Mouse (Mus musculus) intestine, postnatal 0 days (tissue): Measurements from ENCODE around the gene Trmt61a. TPM values are rescaled to one million over a fixed set of nuclear protein-coding genes. Genes with fewer than 3 reads are reported as not detected.
"Not testable (repeated sequence)": the region's sequence is repeated elsewhere in the genome, so short reads cannot be mapped to it uniquely, and the experiment has no call there.

Experiments
- ATAC-seq: fragments of 200-750 bp; cut with Nextera tagmentation; 2 replicates; pipeline ENCODE4 v1.8.0; 2017; ENCODE audit warnings: mild to moderate bottlenecking, moderate TSS enrichment, moderate library complexity
- H3K27ac ChIP-seq: fragments of 300-500 bp; sonication (generic); 2 replicates; pipeline ENCODE4 v1.5.1; 2014; ENCODE audit warnings: mild to moderate bottlenecking, low read depth, low read length, moderate library complexity
- H3K27me3 ChIP-seq: fragments of 300-500 bp; sonication (generic); replicated peaks from 2 replicates; pipeline ENCODE4 v1.6.1; 2014; ENCODE audit warnings: low read length, mixed read lengths; ENCODE audit not compliant: control insufficient read depth, insufficient read depth
- H3K36me3 ChIP-seq: fragments of 300-500 bp; sonication (generic); 2 replicates; pipeline ENCODE4 v1.6.1; 2014; ENCODE audit warnings: mild to moderate bottlenecking, moderate library complexity; ENCODE audit not compliant: control insufficient read depth, insufficient read depth
- H3K4me1 ChIP-seq: fragments of 300-500 bp; sonication (generic); replicated peaks from 2 replicates; pipeline ENCODE4 v1.6.1; 2014; ENCODE audit warnings: antibody characterized with exemption, low read length, mixed read lengths; ENCODE audit not compliant: control insufficient read depth, insufficient read depth
- H3K4me2 ChIP-seq: fragments of 300-500 bp; sonication (generic); replicated peaks from 2 replicates; pipeline ENCODE4 v1.6.1; 2014; ENCODE audit warnings: low read depth, mild to moderate bottlenecking, moderate library complexity
- H3K4me3 ChIP-seq: fragments of 300-500 bp; sonication (generic); 2 replicates; pipeline ENCODE4 v1.5.1; 2014; ENCODE audit warnings: low read depth, low read length
- H3K9ac ChIP-seq: fragments of 300-500 bp; sonication (generic); 2 replicates; pipeline ENCODE4 v1.6.1; 2014; ENCODE audit warnings: mild to moderate bottlenecking, low read depth, low read length
- H3K9me3 ChIP-seq: fragments of 300-500 bp; sonication (generic); 2 replicates; pipeline ENCODE4 v1.6.1; 2016; ENCODE audit warnings: mixed run types; ENCODE audit not compliant: control insufficient read depth
- CTCF ChIP-seq: sonication (generic); IDR thresholded peaks from 2 replicates; pipeline ENCODE4 v1.5.1; 2016; ENCODE audit warnings: low read depth, mild to moderate bottlenecking, control low read depth, antibody characterized with exemption, moderate library complexity
- WGBS: fragments of 180-500 bp; shearing (Covaris S2); extraction: QIAGEN DNeasy Blood & Tissue Kit; methylation state at CpG from one replicate; pipeline ENCODE4 v1.1.7; 2014; 5-methylcytosine and 5-hydroxymethylcytosine counted together
- polyA plus RNA-seq: library from polyadenylated mRNA; unstranded; fragments of >200 nt; fragmentation: Nextera tagmentation; extraction: Ambion mirVana; gene quantifications from 2 replicates; pipeline ENCODE4 v1.2.1, GENCODE M21; 2015

Gene Trmt61a
- polyA plus RNA-seq, 1 experiment from 2014 or later = 5.6 TPM

DNA sequence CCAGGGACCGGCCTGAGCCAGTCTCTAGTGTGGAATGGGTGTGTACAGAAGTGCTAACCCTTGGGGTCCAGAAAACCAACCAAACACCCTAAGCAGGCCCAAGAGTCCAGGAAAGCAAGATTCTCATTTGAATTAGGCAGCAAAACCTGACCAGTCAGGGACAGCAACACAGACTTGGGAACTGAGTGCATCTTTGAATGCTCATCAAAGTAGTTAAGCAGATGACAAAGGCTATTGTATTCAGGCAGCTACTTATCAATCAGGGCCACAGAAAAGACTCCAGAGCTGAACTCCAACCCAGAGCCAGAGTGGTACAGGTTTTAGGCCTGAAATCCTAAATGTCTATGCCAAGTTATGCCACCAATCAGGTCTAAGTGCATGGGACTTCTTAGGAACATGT is 17.3 kb upstream of the Trmt61a start:
- H3K9me3 ChIP-seq = no peaks in the 10 kb centered on the region
- no peak overlapping the region for H3K27ac ChIP-seq
- ATAC-seq = no peak
- TF ChIP-seq CTCF = no peak
- no peak overlapping the region for H3K4me2 ChIP-seq
- H3K9ac ChIP-seq = no peak overlapping the region
- no peaks in the 10 kb centered on the region for H3K4me1 ChIP-seq
- H3K27me3 ChIP-seq = no peaks in the 10 kb centered on the region
- H3K36me3 ChIP-seq = peaks cover 38% of the 10 kb centered on the region
- H3K4me3 ChIP-seq = no peak overlapping the region
- WGBS = 88% methylated on average over 1 of the region's 1 CpGs

DNA sequence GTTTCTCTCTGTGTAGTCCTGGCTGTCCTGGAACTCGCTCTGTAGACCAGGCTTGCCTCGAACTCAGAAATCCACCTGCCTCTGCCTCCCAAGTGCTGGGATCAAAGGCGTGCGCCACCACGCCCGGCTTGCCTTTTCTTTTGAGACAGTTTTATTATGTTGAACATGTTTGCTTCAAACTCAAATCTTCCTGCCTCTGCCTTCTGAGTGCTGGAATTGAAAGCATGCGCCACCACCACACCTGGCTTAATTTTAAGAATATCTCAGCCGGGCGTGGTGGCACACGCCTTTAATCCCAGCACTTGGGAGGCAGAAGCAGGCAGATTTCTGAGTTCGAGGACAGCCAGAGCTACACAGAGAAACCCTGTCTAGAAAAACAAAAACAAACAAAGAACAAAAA is 16.4 kb upstream of the Trmt61a start:
- ATAC-seq, H3K4me3 ChIP-seq, H3K4me1 ChIP-seq, H3K9ac ChIP-seq, H3K27ac ChIP-seq, H3K27me3 ChIP-seq, H3K9me3 ChIP-seq, H3K4me2 ChIP-seq: not testable (repeated sequence)
- 98% methylated on average over 11 of the region's 11 CpGs for WGBS
- H3K36me3 ChIP-seq = peaks cover 30% of the 10 kb centered on the region

DNA sequence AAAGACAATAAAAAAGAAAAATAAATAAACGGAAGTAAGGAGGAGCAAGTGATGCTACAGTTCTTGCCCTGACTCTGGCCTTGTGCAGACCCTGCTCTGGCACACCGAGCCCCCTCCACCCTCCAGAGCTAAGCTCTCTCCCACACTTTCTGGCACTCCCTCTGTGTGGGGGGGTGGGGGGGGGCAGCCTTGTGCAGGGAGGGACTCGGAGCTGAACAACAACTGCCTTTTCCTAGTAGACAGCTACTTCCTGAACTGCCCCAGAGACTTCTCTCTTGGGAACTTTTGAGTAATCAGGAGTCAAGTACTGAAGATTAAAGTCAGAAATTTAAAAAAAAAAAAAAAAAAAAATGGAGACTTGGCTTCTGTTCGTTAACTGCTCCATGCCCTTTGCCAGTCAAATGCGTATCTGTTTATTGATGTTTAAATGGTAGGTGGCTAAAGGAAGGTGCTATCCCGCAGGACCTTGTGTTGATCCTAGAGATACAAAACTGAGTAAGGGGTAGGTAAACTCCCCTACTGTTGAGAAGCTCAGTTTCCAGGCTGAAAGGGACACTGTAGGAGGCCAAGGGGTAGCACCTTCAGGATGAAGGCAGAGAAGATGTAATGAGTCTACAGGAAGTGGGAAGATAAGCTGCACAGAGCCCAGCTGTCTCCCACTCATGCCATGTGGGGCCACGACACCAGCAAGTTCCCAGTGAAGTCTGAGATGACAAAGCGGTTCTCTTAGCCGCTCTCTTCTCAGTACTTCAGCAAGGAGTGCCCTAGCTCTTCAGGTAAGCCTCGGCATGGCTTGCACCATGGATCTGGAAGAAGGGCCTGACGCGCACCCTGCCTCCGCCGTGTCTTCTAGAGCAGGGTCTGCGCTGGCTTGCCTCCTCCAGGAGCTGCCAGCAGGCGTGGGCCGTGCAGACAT is 14.4 kb upstream of the Trmt61a start:
- Histone ChIP-seq H3K4me3 (no peak overlapping the region), H3K27me3 (no peaks in the 10 kb centered on the region), H3K9me3 (no peaks in the 10 kb centered on the region), H3K27ac (no peak overlapping the region), H3K4me1 (no peaks in the 10 kb centered on the region), H3K9ac (no peak overlapping the region), H3K4me2 (no peak overlapping the region), H3K36me3 (peaks cover 15% of the 10 kb centered on the region)
- ATAC-seq = no peak
- no peak; the same call in 1 of the 2 replicates for TF ChIP-seq CTCF
- WGBS = 59% methylated on average over 17 of the region's 17 CpGs

DNA sequence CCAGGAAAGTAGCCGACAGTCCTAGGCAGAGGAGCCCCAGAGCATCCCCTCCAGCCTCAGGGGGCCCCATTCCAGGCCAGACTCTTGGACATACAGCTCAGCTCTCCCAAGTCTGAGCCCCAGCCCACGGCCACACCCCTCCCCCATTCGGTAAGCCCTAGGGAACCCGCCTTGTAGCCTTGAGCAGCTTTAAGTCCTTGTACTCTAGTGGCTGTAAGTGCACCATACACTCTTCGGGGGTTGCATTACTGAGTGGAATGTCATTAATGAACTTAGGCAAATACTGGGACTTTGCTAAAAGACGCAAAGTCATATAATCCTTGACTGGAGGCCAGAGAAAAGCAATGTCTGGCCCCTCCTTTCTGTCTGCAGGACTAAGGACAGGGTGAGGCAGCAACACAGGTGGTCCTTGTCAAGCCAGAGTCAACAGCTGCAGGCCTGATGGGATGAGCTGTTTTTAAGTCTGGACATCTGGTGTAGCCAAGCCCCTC is 13.7 kb upstream of the Trmt61a start:
- ATAC-seq = no peak
- no peak overlapping the region for H3K27ac ChIP-seq
- peak; percentile 8; the same call in 1 of the 2 replicates for TF ChIP-seq CTCF
- H3K4me3 ChIP-seq = no peak overlapping the region
- peaks cover 15% of the 10 kb centered on the region for H3K36me3 ChIP-seq
- H3K9ac ChIP-seq = no peak overlapping the region
- no peaks in the 10 kb centered on the region for H3K4me1 ChIP-seq
- WGBS = 31% methylated on average over 6 of the region's 6 CpGs
- no peak overlapping the region for H3K4me2 ChIP-seq
- no peaks in the 10 kb centered on the region for H3K9me3 ChIP-seq
- no peaks in the 10 kb centered on the region for H3K27me3 ChIP-seq

DNA sequence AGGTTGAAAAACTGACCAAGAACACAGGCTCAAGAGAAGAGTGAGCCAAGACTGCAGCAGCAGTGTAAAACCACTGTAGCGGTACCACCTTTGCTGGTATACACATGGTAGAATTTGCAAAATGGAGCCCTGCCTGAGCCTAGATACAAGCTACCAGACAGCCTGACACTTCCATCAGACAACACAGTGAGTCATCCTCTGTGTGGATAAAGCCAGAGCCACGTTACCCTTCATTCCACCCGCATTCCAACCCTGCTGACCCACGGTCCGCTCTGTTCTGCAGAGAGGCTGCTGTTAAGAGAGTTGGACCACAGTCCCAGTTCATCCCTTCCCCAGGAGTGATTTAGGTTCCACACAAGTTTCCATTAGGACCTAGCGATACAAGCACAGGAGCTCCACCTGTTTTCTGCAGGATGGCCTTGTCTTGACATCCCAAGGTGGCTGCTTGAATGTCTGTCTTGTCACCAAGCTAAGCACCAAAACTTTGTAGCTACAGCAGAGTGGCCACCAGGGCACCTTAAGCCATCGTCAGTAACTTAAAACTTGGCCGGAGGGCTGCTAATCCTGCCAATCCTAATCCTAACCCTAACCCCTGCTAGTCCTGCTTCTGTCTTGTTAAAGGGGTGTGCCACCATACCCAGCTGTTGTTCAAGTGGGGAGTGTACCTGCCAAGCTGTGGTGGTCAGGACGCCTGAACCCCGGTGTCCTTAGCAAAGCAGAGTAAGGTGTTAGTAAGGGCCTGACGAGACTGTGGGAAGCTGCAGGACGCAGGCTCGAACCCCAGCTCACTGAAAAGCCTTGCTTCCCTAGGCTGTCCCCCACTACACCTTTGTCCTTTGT is 12.6 kb upstream of the Trmt61a start:
- no peak for ATAC-seq
- Histone ChIP-seq H3K27ac (no peak overlapping the region), H3K9me3 (no peaks in the 10 kb centered on the region), H3K36me3 (peaks cover 11% of the 10 kb centered on the region; the same call in 1 of the 2 replicates), H3K4me2 (no peak overlapping the region), H3K4me1 (no peaks in the 10 kb centered on the region; the same call in 1 of the 2 replicates), H3K4me3 (no peak overlapping the region), H3K9ac (no peak overlapping the region), H3K27me3 (no peaks in the 10 kb centered on the region)
- 79% methylated on average over 13 of the region's 13 CpGs for WGBS
- no peak for TF ChIP-seq CTCF

DNA sequence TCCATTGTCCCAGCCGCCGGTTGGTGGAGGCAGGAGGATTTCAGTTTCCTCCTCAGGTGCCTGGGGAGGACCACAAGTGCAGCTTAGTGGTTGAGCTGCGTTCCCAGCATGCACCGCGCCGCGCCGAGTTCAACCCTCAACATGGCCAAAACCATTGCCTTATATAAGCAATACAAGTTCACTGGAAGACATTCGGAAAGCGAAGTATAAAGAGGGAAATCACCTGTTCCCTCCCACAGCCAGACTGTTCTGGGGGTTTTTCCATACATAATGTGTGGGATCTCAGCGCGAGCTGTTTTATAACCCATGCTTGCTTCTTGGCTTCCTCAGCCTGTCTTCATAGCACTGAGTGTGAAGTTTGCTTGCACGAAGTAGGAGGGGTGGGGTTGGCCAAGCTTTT is 11.5 kb upstream of the Trmt61a start:
- Histone ChIP-seq H3K36me3 (0 out of 2 replicates have a peak, but pooled peaks cover 15% of the 10 kb centered on the region), H3K27me3 (no peaks in the 10 kb centered on the region), H3K9me3 (no peaks in the 10 kb centered on the region), H3K4me3 (no peak overlapping the region), H3K4me2 (no peak overlapping the region), H3K4me1 (no peaks in the 10 kb centered on the region; the same call in 1 of the 2 replicates), H3K9ac (no peak overlapping the region), H3K27ac (no peak overlapping the region)
- no peak for ATAC-seq
- no peak for TF ChIP-seq CTCF
- 74% methylated on average over 13 of the region's 13 CpGs for WGBS
